Mouse (Mus musculus): ENCODE measurements at regions not wholly inside any gene's neighbourhood (a gene's known extent, or its start where the extent isn't known, plus 50 kb on each side); places are given as distances from the start of the nearest gene placed in this dataset.

DNA sequence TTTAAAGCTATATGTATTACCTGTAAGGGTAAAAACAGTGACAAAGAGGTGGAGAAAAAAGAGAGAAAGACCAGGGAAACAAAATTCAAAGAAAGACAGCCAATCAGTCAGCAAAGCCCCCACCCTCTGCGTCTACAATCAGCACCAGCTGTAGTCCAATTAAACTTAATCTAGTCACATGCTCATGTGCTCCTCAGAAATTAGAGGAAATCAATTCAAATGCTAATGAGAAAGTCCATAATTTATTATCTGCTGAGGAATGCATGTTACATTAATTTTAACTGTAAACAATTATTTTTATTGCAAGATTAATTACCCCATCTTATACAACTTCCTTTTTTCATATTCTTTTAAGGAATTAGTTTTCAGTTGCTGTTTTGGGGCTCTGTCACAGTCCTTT, 216.4 kb upstream of the Hnrnpa3 start:
- Histone ChIP-seq H3K27ac (ENCODE audit: insufficient read depth, low read depth) (no peak overlapping the region), H3K36me3 (replicated peaks in 1 of 2; ENCODE audit: control insufficient read depth in 1 of 2, insufficient read depth in 1 of 2, low read length in 1 of 2) (no peaks in the 10 kb centered on the region), H3K79me2 (replicated peaks; ENCODE audit: control insufficient read depth, extremely low read depth, insufficient read depth, poor library complexity, severe bottlenecking) (no peaks in the 10 kb centered on the region), H3K27me3 (replicated peaks) (no peaks in the 10 kb centered on the region), H3K4me3 (replicated peaks in 1 of 3; ENCODE audit: low read depth in 2 of 3, low read length in 2 of 3, poor library complexity in 1 of 3) (no peak overlapping the region), H3K4me2 (ENCODE audit: insufficient read depth, low read depth, poor library complexity, severe bottlenecking) (no peak overlapping the region), H3K9me3 (replicated peaks; ENCODE audit: low read length) (no peaks in the 10 kb centered on the region), H3K4me1 (ENCODE audit: control insufficient read depth in 1 of 2, insufficient read depth in 2 of 2) (no peaks in the 10 kb centered on the region), H3K9ac (ENCODE audit: insufficient read depth, low read depth) (no peak overlapping the region)
- dilution Hi-C loops (cut with MboI; ENCODE audit: extremely low pct_ligation_motif_present, extremely low pct_unique_long_range_greater_than_20kb, low sequenced_read_pairs) = no loop called here
- no peak for DNase-seq (ENCODE audit: extremely low read depth)
- TF ChIP-seq TBP (conservative IDR thresholded peaks at IDR 0.05; ENCODE audit: low read depth, low read length) = no peak
- TF ChIP-seq UBTF (IDR thresholded peaks at IDR 0.05; ENCODE audit: low read depth, low read length) = no peak
- in situ Hi-C loops (cut with MboI; ENCODE audit: low pct_ligation_motif_present, low pct_unique_long_range_greater_than_20kb, low sequenced_read_pairs) = no loop called here

DNA sequence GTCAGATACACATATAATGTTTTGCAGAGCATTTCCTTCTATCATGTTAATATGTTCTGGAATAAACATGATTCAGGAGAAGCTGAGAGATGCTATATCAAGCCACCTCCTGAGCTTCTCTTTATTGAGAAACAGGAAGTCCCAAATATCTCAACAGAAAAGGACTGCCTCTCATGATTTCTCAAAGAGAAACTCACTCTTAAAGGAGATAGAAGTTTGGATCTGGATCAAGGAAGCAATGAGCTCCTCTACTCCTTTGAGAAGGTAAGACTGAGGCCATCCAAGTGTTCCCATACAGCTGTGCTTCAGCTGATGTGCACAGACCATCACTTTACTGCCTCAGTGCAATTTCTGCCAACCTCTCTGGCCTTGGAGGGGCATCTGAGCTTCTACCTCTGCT, 213.9 kb upstream of the Hnrnpa3 start:
- no peak overlapping the region for H3K4me2 ChIP-seq (ENCODE audit: insufficient read depth, low read depth, poor library complexity, severe bottlenecking)
- dilution Hi-C loops (cut with MboI; ENCODE audit: extremely low pct_ligation_motif_present, extremely low pct_unique_long_range_greater_than_20kb, low sequenced_read_pairs) = no loop called here
- no peaks in the 10 kb centered on the region for H3K36me3 ChIP-seq (replicated peaks in 1 of 2; ENCODE audit: control insufficient read depth in 1 of 2, insufficient read depth in 1 of 2, low read length in 1 of 2)
- H3K79me2 ChIP-seq (replicated peaks; ENCODE audit: control insufficient read depth, extremely low read depth, insufficient read depth, poor library complexity, severe bottlenecking) = no peaks in the 10 kb centered on the region
- H3K27ac ChIP-seq (ENCODE audit: insufficient read depth, low read depth) = no peak overlapping the region
- H3K9ac ChIP-seq (ENCODE audit: insufficient read depth, low read depth) = no peak overlapping the region
- TF ChIP-seq SMC3 (IDR thresholded peaks at IDR 0.05; ENCODE audit: low read depth, low read length) (no peak), NRF1 (IDR thresholded peaks at IDR 0.05; ENCODE audit: low read depth, low read length) (no peak)
- H3K9me3 ChIP-seq (replicated peaks; ENCODE audit: low read length) = no peaks in the 10 kb centered on the region
- H3K27me3 ChIP-seq (replicated peaks) = no peaks in the 10 kb centered on the region
- H3K4me1 ChIP-seq (ENCODE audit: control insufficient read depth in 1 of 2, insufficient read depth in 2 of 2) = no peaks in the 10 kb centered on the region
- no peak for DNase-seq (ENCODE audit: extremely low read depth)
- H3K4me3 ChIP-seq (replicated peaks in 1 of 3; ENCODE audit: low read depth in 2 of 3, low read length in 2 of 3, poor library complexity in 1 of 3) = no peak overlapping the region
- in situ Hi-C loops (cut with MboI; ENCODE audit: low pct_ligation_motif_present, low pct_unique_long_range_greater_than_20kb, low sequenced_read_pairs) = no loop called here

DNA sequence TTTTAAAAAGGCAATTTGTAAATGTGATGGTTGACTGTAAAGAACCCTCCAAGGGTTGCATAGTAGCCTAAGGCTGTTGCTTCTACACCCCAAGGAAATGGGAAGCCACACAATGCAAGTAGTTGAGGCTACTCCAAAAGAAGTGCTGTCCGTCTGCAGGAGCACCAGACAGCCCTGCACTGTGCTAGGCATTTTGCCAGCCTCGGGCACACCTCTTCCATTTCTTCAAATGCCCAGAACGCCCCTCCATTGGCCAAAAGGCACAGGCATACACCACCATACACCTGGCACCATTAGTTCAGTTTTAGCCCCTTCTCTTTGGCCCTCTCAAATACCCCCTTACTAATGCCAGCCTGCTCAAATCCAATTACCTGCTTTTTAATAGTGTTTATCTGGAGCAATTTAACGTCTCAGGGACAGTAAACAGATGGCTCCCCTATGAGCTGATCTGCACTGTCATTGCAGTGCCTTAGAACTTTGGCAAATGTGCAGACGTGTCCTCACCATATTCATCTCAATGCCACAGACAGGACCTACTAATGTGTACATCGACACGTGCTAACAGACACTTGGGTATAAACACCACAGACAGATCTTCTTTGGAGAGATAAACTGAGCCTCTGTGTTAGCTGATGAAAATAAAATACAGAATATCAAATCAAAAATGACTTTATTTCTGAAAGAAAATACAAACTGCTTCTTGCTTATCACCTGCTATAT, 211.9 kb upstream of the Hnrnpa3 start:
- in situ Hi-C loops (cut with MboI; ENCODE audit: low pct_ligation_motif_present, low pct_unique_long_range_greater_than_20kb, low sequenced_read_pairs) (no loop called here), dilution Hi-C loops (cut with MboI; ENCODE audit: extremely low pct_ligation_motif_present, extremely low pct_unique_long_range_greater_than_20kb, low sequenced_read_pairs) (no loop called here)
- no peaks in the 10 kb centered on the region for H3K79me2 ChIP-seq (replicated peaks; ENCODE audit: control insufficient read depth, extremely low read depth, insufficient read depth, poor library complexity, severe bottlenecking)
- TF ChIP-seq HCFC1 (IDR thresholded peaks at IDR 0.05; ENCODE audit: low read depth, low read length) (no peak), POLR2A (IDR thresholded peaks at IDR 0.05; ENCODE audit: low read depth, low read length) (no peak), MEF2A (IDR thresholded peaks at IDR 0.05; ENCODE audit: borderline replicate concordance, low read depth, low read length) (no peak), TCF12 (IDR thresholded peaks at IDR 0.05; ENCODE audit: low read depth, low read length) (no peak), MAFK (IDR thresholded peaks at IDR 0.05; ENCODE audit: insufficient replicate concordance, low read length) (no peak), JUN (IDR thresholded peaks at IDR 0.05; ENCODE audit: insufficient read depth, low read depth, low read length) (no peak), USF1 (IDR thresholded peaks at IDR 0.05; ENCODE audit: low read depth, low read length) (no peak), EP300 (IDR thresholded peaks at IDR 0.05; ENCODE audit: low read length) (no peak), ELF1 (IDR thresholded peaks at IDR 0.05; ENCODE audit: low read depth, low read length) (no peak), GABPA (IDR thresholded peaks at IDR 0.05; ENCODE audit: insufficient replicate concordance, low read depth, low read length) (no peak), RAD21 (IDR thresholded peaks at IDR 0.05; ENCODE audit: low read depth, low read length) (no peak), UBTF (IDR thresholded peaks at IDR 0.05; ENCODE audit: low read depth, low read length) (no peak), TBP (conservative IDR thresholded peaks at IDR 0.05; ENCODE audit: low read depth, low read length) (no peak), ZMIZ1 (IDR thresholded peaks at IDR 0.05; ENCODE audit: low read depth, low read length) (no peak), CHD2 (IDR thresholded peaks at IDR 0.05; ENCODE audit: low read length) (no peak), RCOR1 (conservative IDR thresholded peaks at IDR 0.05; ENCODE audit: low read depth, low read length) (no peak), SIN3A (IDR thresholded peaks at IDR 0.05; ENCODE audit: low read length) (no peak), CTCF (conservative IDR thresholded peaks at IDR 0.05 in 1 of 2, IDR thresholded peaks at IDR 0.05 in 1 of 2; ENCODE audit: low read depth in 2 of 2, low read length in 2 of 2) (no peak), JUND (conservative IDR thresholded peaks at IDR 0.05; ENCODE audit: low read depth, low read length) (no peak)
- H3K4me3 ChIP-seq (replicated peaks in 1 of 3; ENCODE audit: low read depth in 2 of 3, low read length in 2 of 3, poor library complexity in 1 of 3) = no peak overlapping the region
- no peak overlapping the region for H3K4me2 ChIP-seq (ENCODE audit: insufficient read depth, low read depth, poor library complexity, severe bottlenecking)
- H3K27me3 ChIP-seq (replicated peaks) = no peaks in the 10 kb centered on the region
- H3K9ac ChIP-seq (ENCODE audit: insufficient read depth, low read depth) = no peak overlapping the region
- H3K4me1 ChIP-seq (ENCODE audit: control insufficient read depth in 1 of 2, insufficient read depth in 2 of 2) = no peaks in the 10 kb centered on the region
- H3K27ac ChIP-seq (ENCODE audit: insufficient read depth, low read depth) = no peak overlapping the region
- no peak for DNase-seq (ENCODE audit: extremely low read depth)
- H3K9me3 ChIP-seq (replicated peaks; ENCODE audit: low read length) = no peaks in the 10 kb centered on the region
- H3K36me3 ChIP-seq (replicated peaks in 1 of 2; ENCODE audit: control insufficient read depth in 1 of 2, insufficient read depth in 1 of 2, low read length in 1 of 2) = no peaks in the 10 kb centered on the region
